Mouse (Mus musculus): Measurements from ENCODE around the gene Sptan1. TPM values are rescaled to one million over a fixed set of nuclear protein-coding genes. Genes with fewer than 3 reads are reported as not detected.

Gene Sptan1
- 7.5 and 9.6 TPM in 2 replicates for polyA plus RNA-seq (2012; ENCODE audit: low replicate concordance)

GRCm38 (mm10) chr2:29965250-29965843 is at the start of gene Sptan1:
Sptan1 (plus strand) TSS chr2:29965560.

GRCm38 (mm10) chr2:29934906-29935599 is 30.3 kb upstream of the Sptan1 start, which contains the start of gene Gle1:
Gle1 (plus strand) TSS chr2:29935426.

GRCm38 (mm10) chr2:30048699-30049388 is 83.5 kb downstream of the Sptan1 start, which contains the start of gene Wdr34:
Wdr34 (minus strand) TSS chr2:30048881.

GRCm38 (mm10) chr2:30057223-30057904 is 92.0 kb downstream of the Sptan1 start, which contains the start of gene Set:
Set (plus strand) TSS chr2:30057378.

GRCm38 (mm10) chr2:30077502-30078348 is 112.4 kb downstream of the Sptan1 start, which contains the start of gene Pkn3:
Pkn3 (plus strand) TSS chr2:30077684.

Other genes starting within 250 kb of the Sptan1 start
- gene Gm13420, start 213.9 kb upstream of the Sptan1 start, polyA plus RNA-seq (2012; ENCODE audit: low replicate concordance): not detected in 2 replicates
- gene Gm13547, start 206.2 kb upstream of the Sptan1 start, polyA plus RNA-seq (2012; ENCODE audit: low replicate concordance): not detected in 2 replicates
- 225 and 252 TPM in 2 replicates for gene Coq4, start 178.1 kb upstream of the Sptan1 start, polyA plus RNA-seq (2012; ENCODE audit: low replicate concordance)
- 6.8 and 10.6 TPM in 2 replicates for gene Trub2, start 177.1 kb upstream of the Sptan1 start, polyA plus RNA-seq (2012; ENCODE audit: low replicate concordance)
- gene Slc27a4, start 162.9 kb upstream of the Sptan1 start, polyA plus RNA-seq (2012; ENCODE audit: low replicate concordance): 4.4 and 9.2 TPM in 2 replicates
- gene Urm1, start 145.5 kb upstream of the Sptan1 start, polyA plus RNA-seq (2012; ENCODE audit: low replicate concordance): 39.2 and 138 TPM in 2 replicates
- 28.2 and 106 TPM in 2 replicates for gene Cercam, start 96.4 kb upstream of the Sptan1 start, polyA plus RNA-seq (2012; ENCODE audit: low replicate concordance)
- gene Odf2, start 76.3 kb upstream of the Sptan1 start, polyA plus RNA-seq (2012; ENCODE audit: low replicate concordance): 13.7 and 24.7 TPM in 2 replicates
- gene Gle1, start 30.1 kb upstream of the Sptan1 start, polyA plus RNA-seq (2012; ENCODE audit: low replicate concordance): 34.6 and 62.6 TPM in 2 replicates
- 15.7 and 34.5 TPM in 2 replicates for gene Wdr34, start 83.3 kb downstream of the Sptan1 start, polyA plus RNA-seq (2012; ENCODE audit: low replicate concordance)
- gene Set, start 91.8 kb downstream of the Sptan1 start, polyA plus RNA-seq (2012; ENCODE audit: low replicate concordance): 296 and 346 TPM in 2 replicates
- 6.7 and 9.1 TPM in 2 replicates for gene Pkn3, start 112.1 kb downstream of the Sptan1 start, polyA plus RNA-seq (2012; ENCODE audit: low replicate concordance)
- gene Zdhhc12, start 128.1 kb downstream of the Sptan1 start, polyA plus RNA-seq (2012; ENCODE audit: low replicate concordance): 14.6 and 43.7 TPM in 2 replicates
- 7.1 and 21.2 TPM in 2 replicates for gene Zer1, start 159.0 kb downstream of the Sptan1 start, polyA plus RNA-seq (2012; ENCODE audit: low replicate concordance)
- gene Tbc1d13, start 168.2 kb downstream of the Sptan1 start, polyA plus RNA-seq (2012; ENCODE audit: low replicate concordance): 17.0 and 31.5 TPM in 2 replicates
- gene Endog, start 205.9 kb downstream of the Sptan1 start, polyA plus RNA-seq (2012; ENCODE audit: low replicate concordance): 23.2 and 24.5 TPM in 2 replicates
- gene Spout1, start 212.9 kb downstream of the Sptan1 start, polyA plus RNA-seq (2012; ENCODE audit: low replicate concordance): 30.2 and 41.2 TPM in 2 replicates
- gene Kyat1, start 240.3 kb downstream of the Sptan1 start, polyA plus RNA-seq (2012; ENCODE audit: low replicate concordance): 2.2 and 14.6 TPM in 2 replicates